Mouse (Mus musculus) adrenal gland, adult 2 months (tissue): Measurements from ENCODE around the gene AA467197. TPM values are rescaled to one million over a fixed set of nuclear protein-coding genes. Genes with fewer than 3 reads are reported as not detected.

Experiments used
- DNase-seq: peaks from one replicate; pipeline ENCODE4 v3.0.0; 2021
- polyA plus RNA-seq: library from polyadenylated mRNA; depleted of rRNA; stranded (reverse); fragments of >200 nt; gene quantifications from 2 replicates; pipeline ENCODE4 v1.2.3, GENCODE M21; 2012
- total RNA-seq, 2 experiments: library from RNA; stranded (reverse); gene quantifications; 2 replicates each; pipeline ENCODE4 v1.2.3; 2021

Gene AA467197
- total and polyA plus RNA-seq, 3 experiments: 1.4 to 2.5 TPM; not detected in 1

DNA sequence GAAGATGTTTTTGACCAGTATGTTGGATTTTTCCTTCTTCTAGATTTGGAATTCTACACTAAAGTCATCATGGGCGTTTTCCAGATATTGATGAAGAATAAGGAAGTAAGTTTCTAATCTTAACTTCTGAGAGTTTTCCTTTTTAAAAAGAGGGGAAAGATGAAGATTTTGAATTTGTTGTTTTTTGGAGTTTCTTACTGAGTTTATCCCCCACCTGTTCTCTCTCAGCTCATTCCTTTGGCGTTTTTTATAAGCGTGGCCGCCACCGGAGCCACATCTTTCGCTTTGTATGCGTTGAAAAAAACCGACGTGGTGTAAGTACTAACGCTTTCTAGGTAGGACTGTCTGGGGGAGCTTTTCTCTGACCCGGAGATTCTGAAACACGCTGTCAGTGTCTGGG, 1.2 kb downstream of the AA467197 start:
- no peak for DNase-seq

GRCm38 (mm10) chr2:122638673-122639072, 1.9 kb downstream of the AA467197 start:
- no peak for DNase-seq

DNA sequence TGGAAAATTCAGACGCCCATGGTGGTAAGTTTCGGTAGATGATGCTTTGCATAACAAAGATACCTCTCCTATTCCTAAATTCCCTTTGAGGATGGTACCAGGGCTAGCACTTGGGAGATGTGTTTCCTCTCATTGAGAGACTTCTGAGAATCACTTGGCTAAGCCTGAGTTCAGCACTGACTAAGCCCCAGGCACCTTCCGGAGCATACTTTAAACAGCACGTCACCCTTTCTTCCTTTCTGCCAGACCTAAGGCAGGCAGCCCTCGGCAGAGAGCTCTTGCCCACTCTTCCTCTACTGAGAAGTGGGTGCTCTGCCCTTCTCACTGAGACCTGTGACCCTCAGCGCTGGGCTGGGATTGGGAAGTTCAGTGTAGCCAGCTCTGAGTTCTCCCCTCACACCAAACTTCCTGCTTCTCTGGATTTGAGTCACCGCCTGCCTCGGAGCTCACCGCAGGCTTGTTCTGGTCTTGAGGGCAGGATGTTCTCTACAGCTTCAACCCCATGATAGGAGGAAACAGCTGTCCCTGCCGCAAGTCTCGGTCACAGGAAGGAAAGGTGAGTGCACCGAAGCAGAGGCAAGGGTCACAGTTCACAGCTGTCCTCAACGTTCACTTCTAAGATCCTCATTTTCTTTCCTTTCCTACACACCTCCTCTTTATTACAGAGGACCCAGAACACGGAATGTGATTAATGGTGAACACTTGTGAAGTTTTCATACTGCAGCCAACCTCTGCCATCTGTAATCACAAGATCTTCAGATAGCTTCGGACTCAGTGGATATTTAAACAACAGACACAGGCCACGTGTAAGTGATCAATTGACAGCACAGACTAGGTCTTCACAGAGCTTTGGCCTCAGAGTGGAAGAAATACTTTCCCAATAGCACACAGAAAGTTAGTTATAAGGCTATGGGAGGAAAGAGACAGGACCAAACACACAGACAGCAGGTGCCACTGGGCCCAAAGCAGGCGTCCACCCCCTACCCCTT, 15.6 kb downstream of the AA467197 start:
- peak; percentile 37 for DNase-seq

DNA sequence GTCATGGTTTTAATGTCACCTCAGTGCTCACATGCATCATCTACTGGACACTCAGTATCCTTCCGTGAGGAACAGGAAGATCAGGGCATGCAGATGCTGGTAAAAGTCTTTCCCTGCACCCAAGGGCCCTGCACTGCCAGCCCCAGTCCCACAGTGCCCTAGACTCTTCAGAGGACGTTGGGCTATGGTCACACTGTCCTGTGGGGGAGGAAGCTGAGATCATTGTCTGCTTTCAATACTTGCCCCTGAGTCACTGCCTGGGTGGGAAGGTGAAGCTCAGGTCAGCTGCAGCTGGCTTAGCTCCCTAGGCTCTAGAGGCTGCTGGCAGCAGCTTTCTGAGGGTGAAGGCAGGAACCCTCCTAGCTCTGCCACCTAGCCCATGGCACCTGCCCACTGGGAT, 19.3 kb downstream of the AA467197 start:
- DNase-seq: peak; percentile 43

GRCm38 (mm10) chr2:122656767-122657166, 20.0 kb downstream of the AA467197 start:
- DNase-seq: no peak

- no peak for DNase-seq
Measured at GRCm38 (mm10) chr2:122657707-122658524, 21.1 kb downstream of the AA467197 start.

DNA sequence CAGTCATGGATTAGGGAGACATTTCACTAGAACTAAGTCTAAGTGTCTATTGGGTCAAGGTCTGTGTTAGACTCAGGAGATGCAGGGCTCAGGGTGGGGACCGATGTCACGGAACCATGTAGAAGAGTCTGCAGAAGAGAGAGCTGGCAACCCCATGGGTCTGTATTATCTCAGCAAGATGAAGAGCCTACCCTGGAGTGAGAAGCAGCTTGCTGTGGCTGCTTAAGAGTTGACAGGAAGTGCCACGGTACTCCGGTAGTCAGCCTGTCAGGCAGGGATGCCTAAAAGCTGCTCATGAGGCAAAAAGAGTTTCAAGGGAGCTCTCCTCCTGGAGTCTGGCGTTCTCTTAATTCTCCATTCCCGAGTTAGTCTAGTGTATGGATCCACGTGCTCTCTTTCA, 23.0 kb downstream of the AA467197 start:
- DNase-seq: no peak

DNA sequence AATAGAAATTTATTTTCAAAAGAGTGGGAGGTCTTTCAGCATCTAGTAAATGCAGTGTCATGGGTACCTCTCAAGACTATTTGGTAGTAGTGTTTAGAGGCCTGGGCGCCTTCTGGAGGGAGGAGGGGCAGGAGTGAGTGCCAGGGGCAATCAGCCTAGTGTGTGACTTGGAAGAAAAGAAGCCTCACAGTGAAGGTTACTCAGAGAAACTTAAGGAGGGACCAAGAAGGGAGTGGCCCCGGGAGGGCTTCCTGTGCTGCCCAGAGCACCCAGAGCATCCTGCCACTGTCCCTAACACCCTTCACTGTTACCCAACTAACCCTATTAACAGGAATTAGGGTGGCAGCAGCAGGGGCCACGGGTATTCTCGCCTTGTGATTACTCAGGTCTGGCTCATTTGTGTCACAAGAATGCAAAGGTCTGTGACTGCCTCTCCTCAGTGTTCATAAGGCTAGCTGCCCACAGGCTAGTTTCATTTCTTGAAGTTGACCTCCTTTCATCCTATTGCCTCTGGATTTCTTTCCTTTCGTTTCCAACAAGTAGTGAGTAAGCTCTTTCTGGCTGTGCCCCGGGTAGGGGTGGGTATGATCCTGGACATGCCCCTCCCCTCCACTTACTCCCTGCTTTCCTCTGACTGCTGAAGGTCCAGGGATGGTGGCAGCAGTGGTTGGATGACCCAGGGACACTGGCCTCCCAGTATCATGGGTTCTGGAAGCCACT, 28.6 kb downstream of the AA467197 start:
- no peak for DNase-seq

DNA sequence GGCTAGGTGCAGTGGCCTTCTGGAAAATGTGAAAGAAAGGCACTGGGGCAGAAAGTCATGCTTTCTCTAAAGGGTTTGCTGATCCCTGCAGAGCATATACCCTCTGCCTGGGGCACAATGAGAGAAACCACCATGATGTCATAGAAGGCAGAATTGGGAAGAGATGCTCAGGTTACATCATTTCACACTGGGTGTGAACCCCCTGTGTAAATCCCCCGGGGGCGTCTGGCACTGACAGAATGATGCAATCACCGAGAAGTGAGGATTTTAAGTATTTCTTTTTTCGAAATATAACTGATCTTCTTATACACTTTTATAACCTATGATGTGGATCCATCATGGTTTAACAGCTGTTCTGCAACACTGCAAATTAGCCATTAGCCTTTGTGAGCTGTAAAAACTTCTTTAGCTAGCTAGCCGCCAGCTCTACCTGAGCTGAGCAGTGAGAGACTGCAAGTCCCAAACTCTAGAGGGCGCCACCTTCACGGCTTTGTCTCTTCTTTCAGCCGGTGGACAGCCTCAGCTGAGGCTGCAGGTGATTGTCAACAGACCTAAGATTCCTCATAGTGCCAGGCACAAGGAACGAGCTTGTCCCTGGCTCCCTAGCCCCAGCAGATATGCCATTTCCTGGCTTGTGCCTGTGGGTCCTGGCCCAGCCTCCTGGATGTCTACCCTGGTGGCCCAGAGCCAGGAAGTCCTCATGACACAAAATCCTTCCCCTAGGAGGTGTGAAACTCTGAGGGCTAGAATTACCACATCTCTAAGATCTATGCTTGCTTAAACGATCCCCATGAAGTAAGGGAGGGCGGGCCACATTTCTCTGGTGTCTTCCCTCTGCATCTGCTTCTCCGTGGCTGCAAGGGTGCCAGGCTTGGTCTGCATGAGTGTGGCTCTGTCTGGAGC, 29.4 kb downstream of the AA467197 start:
- DNase-seq: peak; percentile 31

- peak; percentile 63 for DNase-seq
Measured at GRCm38 (mm10) chr2:122667856-122668255, 31.1 kb downstream of the AA467197 start.

- no peak for DNase-seq
Measured at GRCm38 (mm10) chr2:122671714-122672113, 34.9 kb downstream of the AA467197 start.

- no peak for DNase-seq
Measured at GRCm38 (mm10) chr2:122672841-122673240, 36.1 kb downstream of the AA467197 start.

DNA sequence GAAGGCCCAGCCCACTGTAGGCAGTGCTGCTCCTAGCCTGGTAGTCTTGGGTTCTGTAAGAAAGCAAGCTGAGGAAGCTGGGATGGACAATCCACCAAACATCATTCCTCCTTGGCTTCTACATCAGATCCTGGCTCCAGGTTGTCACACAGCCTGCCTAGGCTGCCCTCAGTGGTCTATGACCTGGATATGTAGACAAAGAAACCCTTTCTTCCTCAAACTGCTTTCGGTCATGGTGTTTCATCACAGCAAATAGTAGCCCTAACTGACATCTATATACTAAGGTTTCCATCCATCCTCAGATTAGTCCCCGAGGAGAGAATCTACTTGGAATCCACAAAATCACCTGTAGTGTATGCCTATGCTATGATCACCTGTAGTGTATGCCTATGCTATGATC, 38.3 kb downstream of the AA467197 start:
- no peak for DNase-seq

DNA sequence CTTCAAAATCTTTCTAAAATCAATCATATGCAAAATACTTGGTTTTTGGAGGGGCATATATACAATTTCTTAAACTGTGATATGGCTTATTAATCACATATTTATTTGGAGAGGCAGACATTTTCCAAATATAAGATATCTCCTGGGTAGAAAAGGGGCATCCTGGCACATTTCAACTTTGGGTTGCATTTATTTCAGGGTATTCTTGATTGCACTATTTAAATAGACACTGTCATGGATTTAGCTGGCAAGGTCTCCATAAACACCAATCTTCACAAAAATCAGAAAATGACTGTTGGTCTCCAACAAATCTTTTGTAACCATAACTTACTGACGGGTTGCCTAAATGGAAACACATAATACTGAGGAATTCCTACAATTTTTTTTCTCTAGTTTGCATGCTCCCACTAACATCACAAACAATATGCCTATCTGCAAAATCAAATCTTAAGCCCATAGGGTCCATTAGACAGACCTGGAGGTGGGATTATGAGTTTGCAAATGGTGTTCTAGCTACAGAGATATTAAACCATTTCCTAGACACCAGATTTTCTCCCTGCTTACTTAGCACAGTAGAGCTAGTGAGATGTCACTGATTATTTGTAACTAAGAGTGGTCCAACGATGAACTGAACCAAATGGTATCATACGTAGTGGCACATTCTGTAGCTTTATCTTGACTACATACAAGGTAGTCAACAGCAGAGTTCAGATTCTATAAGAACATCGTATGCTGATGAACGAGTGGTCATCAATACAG, 44.8 kb downstream of the AA467197 start:
- DNase-seq: no peak

DNA sequence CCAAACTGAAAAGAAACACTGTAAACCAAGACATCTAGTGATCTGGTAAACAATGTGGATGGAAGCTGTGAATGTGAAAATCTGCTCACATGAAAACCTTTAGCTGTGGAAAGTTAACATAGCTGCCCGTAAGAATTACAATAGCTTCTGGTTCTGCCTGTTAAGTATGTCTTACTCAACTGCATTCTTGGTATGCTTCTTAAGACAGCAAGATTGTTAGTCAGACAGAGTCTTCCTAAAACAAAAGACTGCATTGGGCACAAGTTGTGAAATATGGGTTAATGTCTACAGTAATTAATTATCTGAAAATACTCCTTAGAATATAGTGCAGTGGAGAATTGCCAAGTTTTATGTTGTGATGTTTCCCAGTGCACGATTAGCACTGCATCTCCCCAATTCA, 45.7 kb downstream of the AA467197 start:
- DNase-seq: no peak

GRCm38 (mm10) chr2:122683641-122684040, 46.9 kb downstream of the AA467197 start:
- DNase-seq: no peak

DNA sequence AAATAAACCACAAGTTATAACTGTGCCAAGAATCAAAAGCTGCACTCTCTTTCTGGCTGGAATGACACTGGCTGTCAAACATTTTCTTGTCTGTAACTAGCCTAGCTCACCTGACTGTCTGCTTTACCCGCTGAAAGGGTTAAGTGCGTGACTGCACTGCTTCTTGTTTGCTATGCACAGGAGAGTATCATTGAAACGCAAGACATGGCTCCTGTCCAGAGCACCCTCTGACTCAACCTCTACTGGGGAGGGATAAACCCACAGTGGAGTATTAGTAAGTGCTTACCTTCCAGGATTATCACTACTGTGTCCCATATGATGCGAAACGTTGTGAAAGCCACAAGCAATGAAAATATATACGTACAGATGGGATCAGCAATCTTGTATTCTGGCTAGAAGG, 49.9 kb downstream of the AA467197 start:
- DNase-seq: peak; percentile 41
